Mouse (Mus musculus) layer of hippocampus, adult 2 months (tissue): ENCODE data around the gene Ptpn6. TPM values are rescaled to one million over a fixed set of nuclear protein-coding genes. Genes with fewer than 3 reads are reported as not detected.

ENCODE experiments used
- DNase-seq, 2 experiments: peaks; one replicate each; pipeline ENCODE4 v3.0.0; 2022; ENCODE audit warnings: low spot score in 2 of 2
- H3K27ac ChIP-seq: fragments of 200-600 bp; 2 replicates; pipeline ENCODE4 v1.8.1; 2022
- H3K4me3 ChIP-seq: fragments of 200-600 bp; 2 replicates; pipeline ENCODE4 v1.8.1; 2022; ENCODE audit warnings: mild to moderate bottlenecking
- CTCF ChIP-seq: fragments of 200-600 bp; conservative IDR thresholded peaks from 2 replicates; pipeline ENCODE4 v1.8.1; 2022; ENCODE audit warnings: antibody characterized with exemption, mild to moderate bottlenecking, moderate library complexity
- total RNA-seq, 2 experiments: library from RNA; stranded (reverse); gene quantifications; 2 replicates each; pipeline ENCODE4 v1.2.3; 2021

Ptpn6 gene
- total RNA-seq, 2 experiments from 2014 or later: 5.5 to 6.6 TPM

DNA sequence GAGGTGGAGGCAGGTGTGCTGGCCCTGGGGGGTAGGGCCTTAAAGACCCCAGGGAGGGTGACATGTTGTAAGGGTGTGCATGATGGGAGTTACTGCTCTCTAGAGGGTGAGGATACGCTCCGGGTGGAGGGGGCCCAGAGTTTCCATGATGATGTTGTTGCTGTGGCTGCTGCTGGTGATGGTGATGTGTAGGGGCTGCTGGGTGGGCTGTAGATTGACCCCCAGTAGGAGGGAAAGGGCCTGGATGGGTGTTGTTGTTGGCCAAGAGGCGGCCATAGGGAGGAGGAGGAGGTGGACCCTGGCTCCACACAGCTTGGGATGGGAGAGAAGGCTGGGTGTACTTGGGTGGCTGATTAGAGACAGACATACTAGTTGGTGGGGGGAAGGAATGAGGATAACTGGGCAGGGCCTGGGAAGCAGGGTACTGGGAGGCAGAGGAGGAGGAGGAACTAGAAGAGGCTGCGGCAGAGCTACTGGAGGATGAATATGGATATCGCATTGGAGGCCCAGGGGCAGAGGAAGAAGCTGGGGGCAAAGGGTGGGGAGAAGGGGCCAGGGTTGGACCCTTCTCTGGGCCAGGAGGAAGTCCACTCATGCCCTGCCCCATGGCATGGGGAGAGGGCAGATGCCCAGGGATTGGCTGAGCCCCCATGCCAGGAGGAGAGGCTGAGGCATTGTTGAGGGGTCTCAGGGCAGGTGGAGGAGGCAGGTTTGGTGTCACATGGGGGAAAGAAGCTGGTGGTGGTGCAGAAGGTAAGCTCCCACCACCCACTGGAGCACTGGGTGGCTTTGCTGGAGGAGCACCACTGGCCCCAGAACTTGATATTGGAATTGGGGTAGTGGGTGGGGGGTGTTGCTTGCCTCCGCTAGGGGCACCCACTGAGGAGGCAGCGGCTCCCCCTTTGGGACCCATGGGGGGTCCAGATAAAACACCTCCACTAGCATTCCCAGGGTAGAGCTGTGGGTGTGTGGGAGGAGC is 8.4 kb upstream of the Ptpn6 start:
- Histone ChIP-seq H3K4me3 (no peak overlapping the region; the same call in 1 of the 2 replicates), H3K27ac (peak overlapping the region; percentile 98)
- TF ChIP-seq CTCF: 0 out of 2 replicates have a peak, but pooled peaks have one; percentile 13
- DNase-seq: no peak

GRCm38 (mm10) chr6:124746296-124746605 is 7.7 kb upstream of the Ptpn6 start:
- DNase-seq: no peak
- H3K4me3 ChIP-seq: peak overlapping the region; percentile 75
- peak overlapping the region; percentile 98 for H3K27ac ChIP-seq
- TF ChIP-seq CTCF: no peak

DNA sequence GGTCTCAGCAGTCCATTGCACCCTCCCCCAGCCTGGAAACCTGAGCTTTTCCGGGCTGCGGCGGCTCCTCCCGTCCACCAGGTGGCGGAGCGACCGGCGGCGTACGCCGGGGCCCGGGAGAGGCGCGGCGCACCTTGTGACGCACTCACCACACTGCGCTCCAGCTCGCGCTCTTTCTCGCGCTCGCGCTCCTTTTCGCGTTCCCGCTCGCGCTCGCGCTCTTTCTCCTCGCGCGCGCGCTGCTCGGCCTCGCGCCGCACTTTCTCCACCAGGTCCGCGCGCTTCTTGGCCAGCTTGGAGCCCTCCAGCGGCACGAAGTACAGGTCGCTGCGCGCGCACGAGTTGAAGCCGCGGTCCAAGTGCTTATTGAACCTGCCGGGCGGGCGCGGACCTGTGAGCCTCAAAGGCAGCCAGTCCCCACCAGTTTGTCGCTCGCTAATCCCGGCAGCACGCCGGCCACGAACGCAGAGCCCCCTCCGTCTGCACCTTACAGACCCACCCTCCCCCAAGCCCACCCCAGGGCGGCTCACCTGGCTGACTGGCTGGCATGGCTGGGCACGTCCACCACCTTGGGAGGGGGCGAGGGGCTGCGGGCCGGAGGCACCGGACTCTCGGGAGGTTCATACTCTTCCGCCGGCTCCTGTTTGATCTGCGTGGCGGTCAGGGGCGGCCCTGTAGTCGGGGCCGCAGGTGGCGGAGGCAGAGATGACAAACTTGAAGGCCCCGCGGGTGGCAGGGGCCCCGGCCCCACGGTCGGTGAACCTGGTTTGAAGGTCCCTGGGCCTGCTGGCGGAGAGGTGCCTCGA is 7.2 kb upstream of the Ptpn6 start:
- DNase-seq: peak; percentile 94 to 96
- Histone ChIP-seq H3K27ac (peak overlapping the region; percentile 98), H3K4me3 (peak overlapping the region; percentile 75)
- peak; percentile 98 for TF ChIP-seq CTCF

DNA sequence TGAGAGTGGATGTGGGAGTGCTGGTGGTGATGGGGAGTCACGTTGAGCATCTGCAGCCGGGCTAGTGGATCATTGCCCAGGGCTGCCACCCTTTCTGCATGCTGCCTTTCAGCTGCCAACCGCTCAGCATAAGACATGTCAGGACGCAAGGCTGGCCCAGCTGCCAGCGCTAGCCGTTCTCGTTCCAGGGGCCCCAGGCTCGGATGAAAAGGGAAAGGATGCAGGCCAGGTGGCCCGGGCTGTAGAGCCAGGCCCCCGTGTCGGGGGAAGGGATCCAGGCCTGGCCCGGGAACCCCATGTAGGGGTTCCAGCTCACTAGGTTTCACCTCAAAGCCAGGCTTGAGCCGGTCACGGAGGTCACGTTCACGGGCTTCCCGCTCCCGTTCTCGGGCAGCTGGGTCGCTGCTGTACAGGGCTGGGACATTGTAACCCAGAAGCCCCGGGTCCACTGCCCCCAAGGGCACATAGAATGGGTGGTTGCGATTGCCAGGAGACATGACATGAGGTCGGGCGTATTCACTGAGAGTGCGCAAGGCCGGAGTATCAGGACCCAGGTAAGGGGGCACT is 6.3 kb upstream of the Ptpn6 start:
- DNase-seq: no peak
- Histone ChIP-seq H3K27ac (peak overlapping the region; percentile 98), H3K4me3 (peak overlapping the region; percentile 75)
- TF ChIP-seq CTCF: no peak

- TF ChIP-seq CTCF: no peak
- no peak overlapping the region; the same call in 1 of the 2 replicates for H3K27ac ChIP-seq
- no peak overlapping the region for H3K4me3 ChIP-seq
- DNase-seq: no peak
These were observed 5.1 kb upstream of the Ptpn6 start for GRCm38 (mm10) chr6:124743647-124744046.

DNA sequence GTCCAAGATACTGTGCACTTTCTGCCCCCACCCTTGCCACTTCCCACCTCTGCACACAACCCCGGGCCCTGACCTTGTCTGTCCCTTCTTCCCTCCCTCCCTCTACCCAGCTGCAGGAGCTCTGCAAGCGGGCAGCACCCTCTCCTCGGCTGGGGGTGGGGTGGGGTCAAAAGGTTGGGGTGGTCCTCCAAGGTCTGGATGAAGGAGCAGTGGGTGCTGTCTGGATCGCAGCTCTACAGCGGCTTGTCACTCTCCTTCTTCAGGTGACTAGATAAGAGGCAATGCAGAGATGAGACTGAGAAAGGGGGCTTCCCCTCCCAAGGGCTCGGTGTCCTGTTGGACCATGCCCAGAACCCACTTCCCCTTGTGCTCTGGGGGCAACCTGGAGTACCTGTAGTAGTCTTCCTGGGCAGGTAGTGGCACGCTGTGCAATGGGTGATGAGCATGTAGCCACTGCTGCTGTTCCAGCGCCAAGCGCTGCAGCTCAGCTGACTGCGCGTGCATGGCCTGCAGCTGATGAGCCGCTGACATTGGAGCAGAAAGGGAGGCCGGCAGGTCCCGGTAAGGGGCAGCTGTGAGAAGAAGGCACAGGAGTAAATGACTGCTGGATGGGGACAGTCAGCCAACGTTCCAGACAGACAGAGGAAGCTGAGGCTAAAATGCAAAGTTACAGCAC is 4.5 kb upstream of the Ptpn6 start:
- Histone ChIP-seq H3K4me3 (no peak overlapping the region), H3K27ac (no peak overlapping the region)
- no peak for DNase-seq
- TF ChIP-seq CTCF: no peak

- H3K4me3 ChIP-seq: peak overlapping the region; percentile 65
- TF ChIP-seq CTCF: no peak
- H3K27ac ChIP-seq: peak overlapping the region; percentile 100
- DNase-seq: no peak
These were observed 3.3 kb upstream of the Ptpn6 start for GRCm38 (mm10) chr6:124741842-124742241.

GRCm38 (mm10) chr6:124740888-124741761 is 2.6 kb upstream of the Ptpn6 start, which contains the start of gene Grcc10:
Gene Grcc10, minus strand, starts transcription at chr6:124741374.
- Histone ChIP-seq H3K27ac (peak within 1 kb of the TSS; percentile 100), H3K4me3 (peak within 1 kb of the TSS; percentile 65)
- DNase-seq: peak; percentile 88 to 92
- no peak for TF ChIP-seq CTCF

DNA sequence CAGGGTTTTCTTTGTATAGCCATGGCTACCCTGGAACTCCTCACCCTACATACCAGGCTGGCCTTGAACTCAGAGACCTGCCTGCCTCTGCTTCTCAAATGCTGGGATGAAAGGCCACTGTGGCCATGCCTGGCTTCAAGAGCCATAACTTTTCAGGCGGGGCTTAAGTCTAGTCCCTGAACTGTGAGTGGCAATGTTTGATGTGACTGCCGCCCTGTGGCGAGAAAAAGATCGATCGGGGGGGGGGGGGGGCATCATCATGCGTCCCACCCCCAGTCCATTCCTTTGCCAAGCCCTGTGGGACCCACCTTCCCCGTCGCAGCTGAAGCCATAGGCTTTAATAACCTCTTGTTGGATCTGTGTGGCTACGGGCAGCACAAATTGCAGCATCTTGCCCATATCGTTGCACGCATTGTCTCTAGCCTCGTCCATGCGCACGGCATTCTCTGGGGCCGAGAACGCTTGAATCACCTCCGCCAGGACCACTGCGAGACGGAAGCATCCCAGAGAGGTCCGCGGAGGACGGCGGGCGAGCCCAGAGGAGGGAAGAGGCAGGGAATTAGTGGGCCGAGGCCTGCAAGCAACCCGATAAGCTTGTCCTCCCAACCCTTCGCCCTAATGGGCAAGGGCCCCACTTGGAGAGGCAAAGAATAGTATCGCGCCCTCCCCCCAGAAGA is 1.8 kb upstream of the Ptpn6 start:
- no peak for DNase-seq
- Histone ChIP-seq H3K27ac (peak overlapping the region; percentile 100), H3K4me3 (peak overlapping the region; percentile 65)
- peak; percentile 81 for TF ChIP-seq CTCF

DNA sequence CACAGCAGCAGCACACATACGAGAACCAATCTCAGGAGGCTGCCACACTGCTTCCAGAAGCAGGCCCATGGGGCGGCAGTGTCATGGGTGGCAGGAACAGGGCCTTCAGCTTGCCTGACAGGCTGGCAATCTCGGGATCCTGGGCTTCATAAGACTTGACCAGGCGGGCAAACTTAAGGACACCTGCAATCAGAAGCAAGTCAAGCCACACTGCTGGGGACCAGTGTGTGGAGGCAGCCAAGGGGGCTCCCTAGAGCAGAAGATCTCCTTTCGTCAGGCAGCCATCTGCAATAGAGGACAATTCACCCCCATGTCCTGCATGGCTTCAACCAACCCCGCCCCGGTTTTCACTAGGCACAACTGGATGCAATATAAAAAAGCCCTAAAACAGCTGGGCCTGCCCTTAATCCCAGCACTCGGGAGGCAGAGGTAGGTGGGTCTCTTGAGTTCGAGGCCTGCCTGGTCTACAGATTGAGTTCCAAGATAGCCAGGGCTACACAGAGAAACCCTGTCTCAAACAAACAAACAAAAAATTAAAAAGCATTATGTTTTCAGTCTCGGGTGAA is 800 bp upstream of the Ptpn6 start:
- H3K27ac ChIP-seq: peak overlapping the region; percentile 100; the same call in 1 of the 2 replicates
- no peak for DNase-seq

GRCm38 (mm10) chr6:124737040-124737439 is 1.5 kb downstream of the Ptpn6 start:
- H3K27ac ChIP-seq: no peak overlapping the region
- no peak overlapping the region for H3K4me3 ChIP-seq
- no peak for DNase-seq
- no peak for TF ChIP-seq CTCF

More for the DNA sequence above, 800 bp upstream of the Ptpn6 start:
- H3K4me3 ChIP-seq: no peak overlapping the region
- no peak for TF ChIP-seq CTCF
